In the genomic region with DNA sequence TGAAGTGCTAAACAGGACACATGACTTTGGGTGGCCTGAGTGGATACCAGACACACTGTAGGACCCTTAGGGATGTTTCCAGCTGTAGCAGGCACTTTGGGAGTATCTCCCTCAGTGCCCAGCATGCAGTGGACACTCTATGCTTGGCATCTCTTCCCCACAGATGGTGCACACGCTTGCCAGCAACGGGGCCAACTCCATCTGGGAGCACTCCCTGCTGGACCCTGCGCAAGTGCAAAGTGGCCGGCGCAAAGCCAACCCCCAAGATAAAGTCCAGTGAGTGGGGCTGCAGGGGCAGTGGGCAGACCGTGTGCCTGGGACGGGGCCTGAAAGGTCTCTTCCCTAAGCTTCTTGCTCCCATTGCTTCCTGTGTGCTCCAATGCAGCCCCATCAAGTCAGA, we compare ENCODE assay signal across 17 mouse cellular contexts. TPM values are rescaled to one million over a fixed set of nuclear protein-coding genes. Genes with fewer than 3 reads are reported as not detected.
DNase-seq lines count a peak whose midpoint lies in the region; TF ChIP-seq lines count a peak whose summit lies in the region.
"Had no signal": no experiment of that assay in that cellular context is flagged by ENCODE, and none has a peak within 500 bp of the region (broad histone marks: within the 10 kb centered on the region; RNA-seq: fewer than 3 reads in every experiment).

No protein-coding gene starts in this region.

- intact Hi-C loops in gastrocnemius, adult 2 months (cut with DNase I) = no loop called here
- intact Hi-C loops in gastrocnemius, postnatal 36 days (cut with DNase I) = no loop called here

- no peak overlapping the region for H3K4me3 ChIP-seq in gastrocnemius, adult 2 months
- H3K4me3 ChIP-seq: forebrain, embryonic 13.5 days; liver, embryonic 12.5 days; lung, embryonic 15.5 days had no signal

- peak overlapping the region; percentile 43; the same call in 1 of the 2 replicates for H3K27ac ChIP-seq in gastrocnemius, adult 2 months
- H3K27ac ChIP-seq: liver, embryonic 12.5 days had no signal

- TF ChIP-seq CTCF in gastrocnemius, adult 2 months (IDR thresholded peaks at IDR 0.05) = no peak

- peak; percentile 53 for DNase-seq in gastrocnemius, adult 2 months
- no peak for DNase-seq in gastrocnemius, postnatal 36 days
- DNase-seq in layer of hippocampus, postnatal 10 days (ENCODE audit: low spot score in 2 of 2) = peak; percentile 35 to 46
- DNase-seq in layer of hippocampus, adult 8-10 months (ENCODE audit: low spot score in 2 of 2) = no peak
- peak; percentile 88 for DNase-seq in cerebellum, adult 11-12 months
- DNase-seq in cerebellum, postnatal 36 days = peak; percentile 82 to 83
- no peak for DNase-seq in kidney, postnatal 25 days
- no peak for DNase-seq in retina, postnatal 1 day
- DNase-seq: adrenal gland, adult 2 months; B cell, adult 2 months; gastrocnemius, postnatal 14 days; kidney, adult 8-10 months; midbrain, embryonic 14.5 days had no signal

RNA-seq across cellular contexts. Expression of a gene that starts 6.0 kb away (rescaled TPM):
- total RNA-seq in gastrocnemius, adult 2 months (2021) = 10 to 100 TPM; 25.9 to 33.3 TPM
- 10 to 100 TPM; 23.9 to 25.5 TPM for total RNA-seq in gastrocnemius, postnatal 36 days (2021)
- 100 to 1,000 TPM; 151 to 166 TPM for total RNA-seq in layer of hippocampus, postnatal 10 days (2021)
- 100 to 1,000 TPM; 266 to 292 (median 282) TPM for total RNA-seq in layer of hippocampus, adult 8-10 months (2022)

RNA-seq across cellular contexts. Expression of a gene that starts 9.9 kb away (rescaled TPM):
- 10 to 100 TPM in 1 of 2 experiments, 1 to 10 TPM in 1; 9.5 to 10.8 TPM for total RNA-seq in gastrocnemius, adult 2 months (2021)
- total RNA-seq in gastrocnemius, postnatal 36 days (2021) = 1 to 10 TPM; 7.3 to 8.3 TPM
- 100 to 1,000 TPM; 149 to 153 TPM for total RNA-seq in layer of hippocampus, postnatal 10 days (2021)
- 10 to 100 TPM; 71.2 to 78.4 (median 73.7) TPM for total RNA-seq in layer of hippocampus, adult 8-10 months (2022)

RNA-seq across cellular contexts. Expression of a gene that starts 15.6 kb away (rescaled TPM):
- under 1 TPM; 0.18 to 0.50 TPM for total RNA-seq in gastrocnemius, adult 2 months (2021)
- under 1 TPM; 0.28 to 0.52 TPM for total RNA-seq in gastrocnemius, postnatal 36 days (2021)
- 1 to 10 TPM; 1.1 to 1.2 TPM for total RNA-seq in layer of hippocampus, postnatal 10 days (2021)
- total RNA-seq in layer of hippocampus, adult 8-10 months (2022) = 1 to 10 TPM; 1.0 to 2.4 (median 1.6) TPM

RNA-seq across cellular contexts. Expression of a gene that starts 16.4 kb away (rescaled TPM):
- 1 to 10 TPM; 2.3 to 5.0 TPM for total RNA-seq in gastrocnemius, adult 2 months (2021)
- 1 to 10 TPM; 2.9 to 3.6 TPM for total RNA-seq in gastrocnemius, postnatal 36 days (2021)
- 1 to 10 TPM; 6.5 to 7.9 TPM for total RNA-seq in layer of hippocampus, postnatal 10 days (2021)
- 1 to 10 TPM; 4.9 to 9.1 (median 8.8) TPM for total RNA-seq in layer of hippocampus, adult 8-10 months (2022)

RNA-seq across cellular contexts. Expression of a gene that starts 19.6 kb away (rescaled TPM):
- total RNA-seq in gastrocnemius, adult 2 months (2021) = not detected
- not detected for total RNA-seq in gastrocnemius, postnatal 36 days (2021)
- not detected for total RNA-seq in layer of hippocampus, postnatal 10 days (2021)
- under 1 TPM in 1 of 4 experiments, not detected in 3; 0.20 TPM for total RNA-seq in layer of hippocampus, adult 8-10 months (2022)
- total RNA-seq: adrenal gland, adult 2 months; gastrocnemius, postnatal 14 days; left cerebral cortex, postnatal 10 days had no signal

Comparison
In these comparisons a context has a peak if more than half of its experiments do, and no peak if none do; other contexts are left out.
1. DNase-seq: peak in gastrocnemius, adult 2 months (single experiment), layer of hippocampus, postnatal 10 days (2 of 2), cerebellum, adult 11-12 months (single experiment) and cerebellum, postnatal 36 days (2 of 2); none in gastrocnemius, postnatal 36 days (0 of 2), layer of hippocampus, adult 8-10 months (0 of 2), kidney, postnatal 25 days (0 of 2) and retina, postnatal 1 day (single experiment).
2. RNA of a gene that starts 6.0 kb away (total RNA-seq): 266 to 292 TPM in layer of hippocampus, adult 8-10 months and 151 to 166 TPM in layer of hippocampus, postnatal 10 days; 25.9 to 33.3 TPM in gastrocnemius, adult 2 months and 23.9 to 25.5 TPM in gastrocnemius, postnatal 36 days; every median in the first group is over 4 times any median in the second.
3. RNA of a gene that starts 9.9 kb away (total RNA-seq): 149 to 153 TPM in layer of hippocampus, postnatal 10 days and 71.2 to 78.4 TPM in layer of hippocampus, adult 8-10 months; 9.5 to 10.8 TPM in gastrocnemius, adult 2 months and 7.3 to 8.3 TPM in gastrocnemius, postnatal 36 days; every median in the first group is over 4 times any median in the second.